Mouse (Mus musculus): Measurements from ENCODE around the gene Aifm3.

GRCm38 (mm10) chr16:17529981-17530586 is 40.7 kb downstream of the Aifm3 start:
- TF ChIP-seq CTCF (IDR thresholded peaks at IDR 0.05; ENCODE audit: low read depth, low read length) (no peak), POLR2A (IDR thresholded peaks at IDR 0.05; ENCODE audit: borderline replicate concordance, low read depth, low read length) (no peak)
